Mouse (Mus musculus) spleen, postnatal 4 days (tissue): ENCODE measurements around the gene Gm10234.

Experiments
- DNase-seq, 2 experiments: peaks; one replicate each; pipeline ENCODE4 v3.0.0; 2022; ENCODE audit warnings: low spot score in 2 of 2

The Gm10234 gene

DNA sequence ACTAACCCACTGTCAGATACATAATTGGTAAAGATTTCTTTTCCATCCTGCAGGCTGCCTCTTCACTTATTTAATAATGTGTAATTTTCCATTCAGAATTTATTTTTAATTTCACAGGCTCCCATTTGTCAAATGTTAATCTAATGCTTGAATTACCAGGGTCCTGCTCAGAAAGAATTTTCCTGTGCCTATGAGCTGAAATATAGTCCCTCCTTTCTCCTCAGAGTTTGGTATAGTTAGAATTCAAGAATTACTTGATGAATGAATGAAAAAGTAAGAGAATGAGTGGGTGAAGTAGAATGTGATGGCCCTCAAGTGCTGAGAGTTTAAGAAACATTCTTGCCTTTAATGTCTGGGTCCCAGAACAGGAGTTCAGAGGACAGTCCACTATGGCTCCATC is at the start of gene Gm10234:
Gm10234 (plus strand) TSS at position 301 of the 400 bp plus-strand sequence.
- DNase-seq, result no peak

DNA sequence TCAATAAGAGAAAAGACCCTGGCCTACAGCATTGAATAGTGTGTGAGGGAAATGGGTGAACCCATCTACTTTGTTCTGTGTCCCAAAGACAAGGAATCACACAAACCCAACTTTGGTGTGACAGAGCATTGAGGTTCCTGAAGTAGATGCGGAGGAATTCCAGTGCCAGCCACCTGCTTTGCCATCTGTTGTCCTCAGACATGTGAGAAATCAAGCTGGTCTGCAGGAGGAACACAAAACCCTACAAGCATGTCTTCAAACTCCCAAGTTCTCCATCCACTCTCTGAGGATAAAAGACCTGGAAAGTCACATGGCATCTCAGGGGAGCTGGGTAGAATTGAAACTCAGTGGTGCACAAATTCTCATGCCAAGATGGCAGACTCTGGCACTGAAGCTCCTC is 44.3 kb upstream of the Gm10234 start:
- no peak for DNase-seq

DNA sequence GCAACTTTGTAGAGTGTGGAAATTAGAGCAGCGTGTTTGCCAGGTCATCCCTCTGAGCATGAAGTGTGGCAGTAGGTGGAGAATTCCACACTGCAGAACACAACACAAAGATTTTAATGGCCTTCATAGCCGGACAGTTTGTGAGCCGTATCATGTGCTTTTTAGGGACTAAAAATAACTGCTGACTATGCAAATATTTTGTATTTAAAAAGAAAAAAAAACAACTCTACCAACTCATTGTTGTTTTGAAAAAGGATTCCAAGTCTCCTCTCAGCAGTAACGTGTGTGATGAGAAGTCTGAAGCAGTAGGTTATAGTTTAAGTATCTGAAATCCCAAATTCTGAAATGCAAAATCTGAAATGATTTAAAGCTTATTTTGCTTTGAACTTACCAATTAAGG is 25.9 kb upstream of the Gm10234 start:
- no peak for DNase-seq

DNA sequence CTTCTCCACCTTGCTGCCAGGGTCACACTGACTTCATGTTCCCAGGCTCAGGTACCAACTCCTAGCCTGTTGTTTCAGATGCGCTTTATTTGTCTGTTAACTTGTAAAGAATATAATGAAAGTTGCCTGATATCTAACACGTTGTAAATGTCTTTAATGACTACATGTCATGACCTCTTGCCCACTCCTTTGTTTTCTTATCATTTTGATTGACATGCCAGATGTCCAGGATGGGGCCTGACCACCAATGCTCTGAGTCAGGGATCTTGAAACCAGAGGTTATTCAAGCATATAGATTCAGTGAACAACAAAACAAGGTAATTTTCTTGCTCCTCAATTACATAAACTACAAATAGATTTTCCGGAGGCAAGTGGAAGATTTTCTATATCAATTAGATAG is 23.5 kb upstream of the Gm10234 start:
- DNase-seq, result no peak

DNA sequence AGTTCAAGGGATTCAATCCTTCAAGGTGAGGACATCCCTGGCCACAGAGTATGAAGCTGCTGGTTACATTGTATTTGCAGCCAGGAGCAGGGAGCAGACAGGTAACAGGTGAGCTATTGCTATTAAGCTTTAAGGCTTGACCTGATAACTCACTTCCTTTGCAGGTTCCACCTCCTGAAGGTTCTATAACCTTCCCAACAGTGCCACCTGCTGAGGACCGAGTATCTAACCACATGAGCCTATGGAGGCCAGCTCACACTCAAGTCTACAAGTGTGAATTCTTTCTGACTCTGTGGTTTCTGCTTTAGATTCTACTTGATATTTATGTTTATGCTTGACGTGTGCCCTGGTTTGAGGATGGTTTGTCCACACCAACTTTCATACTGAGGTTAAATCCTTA is 21.3 kb upstream of the Gm10234 start:
- DNase-seq, result no peak

DNA sequence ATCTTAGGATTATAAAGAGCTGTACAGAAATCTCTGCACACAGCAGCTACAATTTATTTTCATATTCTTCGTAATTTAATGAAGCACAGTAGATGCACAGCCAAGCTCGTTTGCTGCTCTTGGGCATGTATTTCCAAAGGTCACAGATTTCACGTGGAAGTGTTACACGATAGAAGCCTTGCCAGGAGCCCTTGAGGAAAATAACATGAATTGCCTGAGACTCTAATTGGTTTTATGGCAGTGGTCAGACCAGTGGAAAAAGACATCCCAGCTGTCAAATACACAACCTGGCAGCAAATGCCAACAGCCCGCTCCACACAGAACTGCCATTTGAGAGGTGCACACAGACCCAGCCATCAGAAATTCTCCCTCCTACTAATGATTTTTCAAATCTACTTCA is 9.3 kb downstream of the Gm10234 start:
- no peak for DNase-seq

DNA sequence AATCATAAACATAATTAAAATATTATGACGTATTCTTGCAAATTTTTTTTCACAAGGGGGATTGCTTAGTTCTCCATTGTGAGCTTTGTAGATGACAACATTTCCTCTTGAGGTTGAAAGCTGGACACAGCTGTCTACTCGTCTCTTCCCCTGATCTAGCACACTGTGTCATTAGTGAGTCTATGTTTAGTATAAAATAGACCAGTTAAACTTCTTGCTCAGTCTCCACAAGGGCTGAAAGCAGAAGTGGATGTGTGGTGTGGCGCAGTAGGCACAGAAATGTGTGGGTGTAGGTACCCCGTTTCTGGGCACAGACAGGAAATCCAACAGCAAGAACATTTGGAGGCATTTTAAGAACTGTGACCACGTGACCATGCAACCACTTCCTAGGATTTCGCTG is 12.9 kb downstream of the Gm10234 start:
- no peak for DNase-seq

DNA sequence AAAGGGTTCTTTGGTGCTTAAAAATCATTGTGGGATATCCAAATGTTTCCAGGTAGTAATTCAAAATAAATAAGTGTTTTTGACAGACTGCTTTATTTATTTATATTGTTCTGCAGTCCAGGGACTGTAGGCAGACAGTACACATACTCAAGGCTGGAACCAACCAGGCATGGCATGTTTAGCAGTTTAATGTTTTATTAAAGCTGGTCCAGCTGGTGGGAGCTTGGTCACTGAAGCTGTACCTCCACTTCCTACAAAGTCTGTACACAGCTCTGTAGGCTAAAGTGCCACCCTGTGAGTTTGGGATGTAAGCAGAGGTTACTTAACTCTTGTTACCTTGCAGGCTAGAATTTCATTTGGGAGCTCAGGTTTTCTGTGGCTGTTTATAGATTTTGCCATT is 27.5 kb downstream of the Gm10234 start:
- no peak for DNase-seq

DNA sequence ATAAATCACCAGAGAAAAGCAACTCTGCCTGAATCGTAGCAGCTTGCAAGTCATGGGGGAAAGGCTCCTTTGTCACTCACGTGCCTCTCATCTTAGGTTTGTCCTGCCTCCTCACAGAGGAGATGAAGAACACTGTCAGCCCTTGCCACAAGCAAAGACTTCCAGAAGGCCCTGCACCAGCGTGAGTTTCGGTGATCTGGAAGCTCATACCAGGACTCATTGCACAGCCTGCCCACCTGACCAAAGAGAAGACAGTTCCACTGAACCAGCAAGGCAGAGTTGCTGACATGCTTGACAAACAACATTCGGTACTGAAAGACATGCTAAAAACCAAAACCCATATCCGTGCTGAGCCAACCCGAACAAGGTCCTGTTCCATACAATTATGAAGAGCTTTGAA is 31.1 kb downstream of the Gm10234 start:
- DNase-seq, result no peak

DNA sequence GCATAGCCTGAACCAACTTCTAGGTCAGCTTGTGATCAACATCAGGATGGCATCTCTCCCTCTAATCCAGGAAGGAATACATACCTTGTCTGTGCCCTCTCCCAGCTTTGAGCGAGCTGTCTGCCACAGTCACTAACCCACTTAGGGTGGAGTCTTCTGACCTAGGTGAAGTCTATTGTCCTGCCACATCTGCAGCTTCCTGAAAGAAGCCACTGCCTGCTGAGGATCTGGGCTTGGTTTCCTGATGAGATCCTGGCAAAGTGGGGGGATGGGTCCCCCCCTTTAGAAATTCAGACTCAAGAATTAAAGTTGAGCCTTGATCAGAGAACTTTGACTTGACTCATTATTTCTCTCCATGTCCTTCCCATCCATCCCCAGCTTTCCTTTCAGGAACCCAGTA is 32.0 kb downstream of the Gm10234 start:
- DNase-seq, result no peak

DNA sequence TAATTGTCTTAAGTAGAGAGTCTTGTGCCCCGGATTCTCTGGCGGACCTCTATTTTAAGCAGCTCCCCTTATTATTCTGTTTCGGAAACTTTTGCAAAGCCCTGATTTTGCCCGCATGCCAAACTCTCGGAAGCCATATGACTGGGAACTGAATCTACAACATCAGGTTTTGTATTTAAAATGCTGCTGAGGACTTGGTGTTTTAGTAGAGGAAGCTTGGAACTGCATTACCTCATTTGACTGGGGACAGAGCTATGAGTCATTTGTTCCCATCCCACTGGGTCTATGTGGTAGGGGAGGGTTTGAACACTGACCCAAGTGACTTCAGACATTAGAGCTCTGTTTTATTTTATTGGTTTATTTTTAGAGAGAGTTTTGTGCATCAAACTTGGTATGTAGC is 38.2 kb downstream of the Gm10234 start:
- no peak for DNase-seq

DNA sequence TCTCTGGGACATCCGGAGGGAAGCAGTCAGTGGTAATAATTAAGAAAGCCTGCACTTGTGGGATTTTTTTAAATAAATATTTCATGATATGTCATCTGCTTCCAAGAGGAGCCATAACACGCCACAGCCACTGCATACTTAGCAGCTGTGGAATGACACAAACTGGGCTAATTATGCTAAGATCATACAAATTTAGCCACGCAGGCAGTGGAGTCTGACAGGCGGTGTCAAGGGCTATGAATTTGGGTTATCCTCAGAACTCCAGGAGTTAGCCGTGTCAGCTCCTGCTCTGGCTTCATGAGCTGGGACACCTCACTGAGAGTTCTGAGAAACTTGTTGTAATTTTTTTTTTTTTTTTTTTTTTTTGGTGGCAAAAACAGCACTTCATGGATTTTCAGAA is 40.8 kb downstream of the Gm10234 start:
- no peak for DNase-seq

DNA sequence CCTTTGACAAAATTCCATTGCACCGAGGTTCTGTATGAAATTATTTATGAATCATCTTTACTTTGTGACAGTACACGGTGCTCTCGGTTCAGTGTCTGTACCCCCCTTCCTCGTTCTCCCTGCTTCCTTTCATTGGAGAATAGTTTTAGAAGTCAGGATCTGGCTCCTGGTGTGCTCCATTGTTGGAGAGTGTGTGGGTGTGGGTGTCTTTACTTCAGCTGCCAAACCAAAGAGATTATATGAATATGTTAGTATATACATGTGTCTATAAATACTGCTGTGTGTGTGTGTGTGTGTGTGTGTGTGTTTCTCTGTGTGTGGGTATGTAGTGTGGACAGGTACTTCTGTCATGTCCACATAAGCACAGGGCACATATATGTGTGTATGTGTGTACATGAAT is 49.9 kb downstream of the Gm10234 start:
- no peak for DNase-seq
